Mouse (Mus musculus) testis, adult 2 months (tissue): ENCODE results near the gene Tfrc. TPM values are rescaled to one million over a fixed set of nuclear protein-coding genes. Genes with fewer than 3 reads are reported as not detected.

Source experiments
- H3K27ac ChIP-seq: fragments of 200-500 bp; 2 replicates; pipeline ENCODE4 v1.5.1; 2012; ENCODE audit warnings: low read depth, low read length; ENCODE audit not compliant: control insufficient read depth, insufficient read depth
- H3K27me3 ChIP-seq: fragments of 200-500 bp; 2 replicates; pipeline ENCODE4 v1.6.1; 2012; ENCODE audit warnings: mild to moderate bottlenecking, low read length, moderate library complexity; ENCODE audit not compliant: control insufficient read depth, insufficient read depth
- H3K36me3 ChIP-seq: fragments of 200-500 bp; 2 replicates; pipeline ENCODE4 v1.6.1; 2012; ENCODE audit warnings: mild to moderate bottlenecking, low read length; ENCODE audit not compliant: control insufficient read depth, insufficient read depth
- H3K4me1 ChIP-seq: fragments of 200-500 bp; 2 replicates; pipeline ENCODE4 v1.6.1; 2012; ENCODE audit warnings: low read length; ENCODE audit not compliant: control insufficient read depth, insufficient read depth
- H3K4me3 ChIP-seq: fragments of 200-500 bp; 2 replicates; pipeline ENCODE4 v1.5.1; 2012; ENCODE audit warnings: low read depth, mild to moderate bottlenecking, low read length, moderate library complexity, mixed read lengths; ENCODE audit not compliant: control insufficient read depth
- CTCF ChIP-seq: fragments of 200-500 bp; IDR thresholded peaks from 2 replicates; pipeline ENCODE4 v1.5.1; 2012; ENCODE audit warnings: low read depth, mild to moderate bottlenecking, inconsistent platforms, low read length, moderate library complexity; ENCODE audit not compliant: control insufficient read depth, insufficient read depth, insufficient replicate concordance
- POLR2A ChIP-seq: fragments of 200-500 bp; IDR thresholded peaks from 2 replicates; pipeline ENCODE4 v1.6.1; 2012; ENCODE audit warnings: low read depth, mild to moderate bottlenecking, inconsistent platforms, low read length, moderate library complexity; ENCODE audit not compliant: control insufficient read depth
- polyA plus RNA-seq: library from polyadenylated mRNA; depleted of rRNA; stranded (reverse); fragments of >200 nt; gene quantifications from 2 replicates; pipeline ENCODE4 v1.2.3, GENCODE M21; 2012

Tfrc gene
- polyA plus RNA-seq, 1 experiment, result 5.5 TPM

DNA sequence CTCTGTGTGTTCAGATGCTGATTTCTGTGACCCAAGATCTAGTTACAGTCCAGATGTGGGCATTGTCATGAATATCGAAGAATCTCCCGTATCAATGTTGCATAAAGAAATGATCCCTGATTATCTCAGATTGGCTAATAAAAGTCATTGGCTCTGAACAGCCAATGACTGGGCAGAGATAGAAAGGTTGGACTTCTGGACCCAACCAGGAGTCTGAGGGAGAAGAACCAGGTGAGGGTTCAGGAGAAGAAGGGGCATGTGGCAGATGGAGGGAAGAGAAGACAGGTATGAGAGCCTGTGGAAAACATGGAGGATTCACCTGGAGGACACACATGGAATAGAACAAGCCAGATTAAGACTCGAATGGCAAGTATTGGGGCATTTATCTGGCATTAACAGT, 20.2 kb upstream of the Tfrc start:
- H3K27me3 ChIP-seq, result no peaks in the 10 kb centered on the region
- no peaks in the 10 kb centered on the region; the same call in 1 of the 2 replicates for H3K4me1 ChIP-seq
- TF ChIP-seq CTCF, result no peak
- no peak for TF ChIP-seq POLR2A
- H3K36me3 ChIP-seq, result no peaks in the 10 kb centered on the region
- no peak overlapping the region for H3K4me3 ChIP-seq
- H3K27ac ChIP-seq, result no peak overlapping the region

- H3K4me1 ChIP-seq, result peaks cover 5% of the 10 kb centered on the region; the same call in 1 of the 2 replicates
- H3K4me3 ChIP-seq, result no peak overlapping the region
- H3K36me3 ChIP-seq, result no peaks in the 10 kb centered on the region
- TF ChIP-seq POLR2A (no peak), CTCF (no peak)
- H3K27me3 ChIP-seq, result no peaks in the 10 kb centered on the region
- H3K27ac ChIP-seq, result no peak overlapping the region
These were observed 17.2 kb upstream of the Tfrc start for GRCm38 (mm10) chr16:32591521-32591920.

GRCm38 (mm10) chr16:32593283-32593805, 15.4 kb upstream of the Tfrc start:
- Histone ChIP-seq H3K36me3 (no peaks in the 10 kb centered on the region), H3K27ac (no peak overlapping the region), H3K27me3 (no peaks in the 10 kb centered on the region), H3K4me1 (peaks cover 5% of the 10 kb centered on the region; the same call in 1 of the 2 replicates), H3K4me3 (no peak overlapping the region)
- TF ChIP-seq POLR2A (no peak), CTCF (no peak)

- no peak overlapping the region for H3K4me3 ChIP-seq
- H3K27ac ChIP-seq, result no peak overlapping the region
- TF ChIP-seq POLR2A (no peak), CTCF (no peak)
- H3K27me3 ChIP-seq, result no peaks in the 10 kb centered on the region
- peaks cover 5% of the 10 kb centered on the region; the same call in 1 of the 2 replicates for H3K4me1 ChIP-seq
- H3K36me3 ChIP-seq, result no peaks in the 10 kb centered on the region
These were observed 14.8 kb upstream of the Tfrc start for GRCm38 (mm10) chr16:32593916-32594315.

DNA sequence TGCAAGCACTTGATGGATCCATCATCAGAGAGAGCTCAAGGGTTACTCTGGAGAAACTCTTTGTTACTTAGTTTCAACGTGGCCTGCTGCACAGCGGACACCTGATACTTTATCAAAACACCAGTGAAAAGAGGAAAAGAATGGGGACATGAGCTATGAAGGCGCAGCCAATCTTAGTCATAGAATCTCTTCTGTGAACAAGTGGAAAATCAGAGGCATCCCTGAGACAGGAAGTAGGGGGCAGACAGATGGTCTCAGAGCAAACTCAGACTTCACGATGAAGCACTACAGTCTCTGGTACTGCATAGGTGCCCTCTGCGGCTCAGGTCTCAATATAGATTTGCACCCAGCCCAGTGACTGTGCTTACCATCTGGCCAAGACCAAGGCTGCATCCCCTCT, 14.0 kb upstream of the Tfrc start:
- no peak overlapping the region for H3K4me3 ChIP-seq
- no peaks in the 10 kb centered on the region for H3K36me3 ChIP-seq
- H3K27ac ChIP-seq, result no peak overlapping the region
- H3K4me1 ChIP-seq, result peaks cover 5% of the 10 kb centered on the region; the same call in 1 of the 2 replicates
- TF ChIP-seq CTCF, result no peak
- TF ChIP-seq POLR2A, result no peak
- no peaks in the 10 kb centered on the region for H3K27me3 ChIP-seq

DNA sequence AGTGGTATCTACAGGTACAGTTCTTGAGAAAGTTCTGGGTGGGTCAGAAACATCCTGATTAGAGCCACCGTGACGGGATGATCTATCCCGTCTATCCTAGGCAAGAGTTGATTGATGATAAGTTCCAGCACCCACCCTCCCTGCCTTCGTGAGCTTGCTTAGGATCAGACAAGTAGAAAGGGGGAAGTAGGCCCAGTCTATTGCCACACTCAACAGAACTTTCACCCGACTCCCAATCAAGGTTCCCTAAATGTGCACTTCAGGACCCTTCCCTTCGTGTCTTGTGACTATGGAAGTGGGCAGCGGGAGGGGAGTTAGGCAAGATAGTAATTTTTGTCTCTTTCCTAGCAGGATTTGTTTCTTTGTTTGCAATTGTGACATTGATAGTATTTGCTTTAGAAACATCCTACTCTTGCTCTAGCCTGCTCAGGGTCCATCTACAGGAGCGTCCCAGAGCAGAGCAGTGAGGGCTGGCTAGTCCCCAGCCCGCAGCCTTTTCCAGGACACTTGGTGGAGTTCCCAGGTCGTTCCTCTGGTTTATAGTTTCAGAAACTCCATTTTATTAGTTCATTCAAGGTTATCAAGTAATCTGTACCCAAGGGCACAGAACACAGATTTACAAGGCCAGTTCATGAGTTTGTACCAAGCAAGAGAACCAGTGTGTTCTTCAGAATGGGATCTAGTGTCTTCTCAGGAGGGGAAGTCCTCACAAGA, 13.4 kb upstream of the Tfrc start:
- Histone ChIP-seq H3K4me1 (peaks cover 5% of the 10 kb centered on the region; the same call in 1 of the 2 replicates), H3K27me3 (no peaks in the 10 kb centered on the region), H3K36me3 (no peaks in the 10 kb centered on the region), H3K27ac (no peak overlapping the region), H3K4me3 (no peak overlapping the region)
- TF ChIP-seq POLR2A (no peak), CTCF (no peak)

DNA sequence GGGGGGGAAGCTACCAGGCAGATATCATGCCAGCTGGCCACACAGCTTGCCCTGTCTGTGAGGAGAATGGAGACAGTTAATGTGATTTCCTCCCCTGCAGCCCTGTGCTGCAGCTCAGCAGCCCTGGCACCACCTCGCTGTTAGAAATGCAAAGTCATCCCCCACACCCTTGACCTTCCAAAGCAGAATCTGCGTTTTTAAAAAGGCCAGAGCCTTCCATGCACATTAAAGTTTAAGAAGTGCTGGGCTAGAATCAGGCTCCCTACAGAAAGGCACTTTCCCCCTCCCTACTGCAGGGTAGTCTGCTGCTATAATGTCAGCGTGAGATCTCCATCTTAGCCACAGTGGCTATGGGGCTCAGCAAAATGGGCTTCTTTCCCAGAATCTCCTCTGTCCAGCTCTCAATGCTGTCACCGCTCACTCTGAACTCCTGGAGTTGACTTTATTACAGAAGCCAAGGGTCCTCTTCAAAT, 10.8 kb upstream of the Tfrc start:
- Histone ChIP-seq H3K27me3 (no peaks in the 10 kb centered on the region), H3K36me3 (no peaks in the 10 kb centered on the region), H3K4me3 (no peak overlapping the region), H3K27ac (peak overlapping the region; percentile 39; the same call in 1 of the 2 replicates), H3K4me1 (peaks cover 5% of the 10 kb centered on the region; the same call in 1 of the 2 replicates)
- no peak for TF ChIP-seq CTCF
- TF ChIP-seq POLR2A, result no peak
